Mouse (Mus musculus): ENCODE measurements at regions not wholly inside any gene's neighbourhood (a gene's known extent, or its start where the extent isn't known, plus 50 kb on each side); places are given as distances from the start of the nearest gene placed in this dataset.

DNA sequence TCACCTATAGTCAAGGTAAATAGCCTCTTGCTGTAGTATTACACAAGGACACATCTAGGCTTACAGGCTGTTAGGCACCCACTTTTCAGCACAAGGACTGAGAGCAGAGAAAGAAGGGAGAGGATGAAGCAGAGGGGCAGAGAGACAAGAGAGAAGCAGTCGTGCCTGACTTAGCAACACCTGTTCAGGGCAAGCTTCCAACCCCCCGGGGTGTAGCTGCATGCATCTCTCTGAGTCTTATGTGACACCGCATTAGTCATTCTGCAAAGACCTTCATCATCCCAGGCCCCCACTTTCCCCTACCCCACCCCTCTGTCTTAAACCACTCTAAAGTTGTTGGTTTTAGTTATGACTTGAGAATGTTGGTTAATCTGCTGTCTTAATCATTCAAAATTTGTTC lies 106.6 kb upstream of the Ubash3b start:
- TF ChIP-seq POLR2A (IDR thresholded peaks at IDR 0.05; ENCODE audit: control insufficient read depth, low read depth, low read length) (no peak), CTCF (IDR thresholded peaks at IDR 0.05; ENCODE audit: control insufficient read depth, insufficient read depth, insufficient replicate concordance, low read depth, low read length) (no peak)

DNA sequence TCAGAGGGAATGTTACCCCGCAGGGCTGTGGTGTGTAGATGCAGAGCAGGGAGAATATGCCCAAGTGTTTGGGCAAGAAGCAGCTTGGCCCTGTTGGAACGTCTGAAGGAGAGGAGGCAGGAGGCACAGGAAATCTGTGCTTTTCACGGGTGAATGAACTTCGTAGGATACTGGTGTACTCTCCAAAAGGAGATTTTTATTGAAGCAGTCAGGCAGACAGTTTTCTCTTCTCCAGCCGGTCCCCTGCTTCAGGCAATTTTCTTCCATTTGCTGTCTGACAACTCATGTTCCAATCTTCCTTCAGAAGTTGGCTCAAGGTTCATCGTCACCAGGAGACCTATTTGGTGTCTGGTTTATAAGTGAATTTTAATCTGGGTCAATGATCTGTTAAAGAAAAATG lies 103.0 kb upstream of the Ubash3b start:
- no peak overlapping the region; the same call in 1 of the 2 replicates for H3K27ac ChIP-seq (ENCODE audit: control insufficient read depth, insufficient read depth, low read depth, low read length)
- H3K4me1 ChIP-seq (ENCODE audit: control insufficient read depth, insufficient read depth, low read length), result no peaks in the 10 kb centered on the region
- H3K27me3 ChIP-seq (ENCODE audit: control insufficient read depth, insufficient read depth, low read length), result no peaks in the 10 kb centered on the region
- TF ChIP-seq POLR2A (IDR thresholded peaks at IDR 0.05; ENCODE audit: control insufficient read depth, low read depth, low read length) (no peak), CTCF (IDR thresholded peaks at IDR 0.05; ENCODE audit: control insufficient read depth, insufficient read depth, insufficient replicate concordance, low read depth, low read length) (no peak)
- H3K36me3 ChIP-seq (ENCODE audit: control insufficient read depth, insufficient read depth, low read length), result no peaks in the 10 kb centered on the region
- no peak overlapping the region for H3K4me3 ChIP-seq (ENCODE audit: control insufficient read depth, low read depth, low read length)

More for the DNA sequence above, 106.6 kb upstream of the Ubash3b start:
- Histone ChIP-seq H3K4me3 (ENCODE audit: control insufficient read depth, low read depth, low read length) (no peak overlapping the region), H3K4me1 (ENCODE audit: control insufficient read depth, insufficient read depth, low read length) (no peaks in the 10 kb centered on the region), H3K36me3 (ENCODE audit: control insufficient read depth, insufficient read depth, low read length) (no peaks in the 10 kb centered on the region), H3K27me3 (ENCODE audit: control insufficient read depth, insufficient read depth, low read length) (no peaks in the 10 kb centered on the region), H3K27ac (ENCODE audit: control insufficient read depth, insufficient read depth, low read depth, low read length) (no peak overlapping the region)

DNA sequence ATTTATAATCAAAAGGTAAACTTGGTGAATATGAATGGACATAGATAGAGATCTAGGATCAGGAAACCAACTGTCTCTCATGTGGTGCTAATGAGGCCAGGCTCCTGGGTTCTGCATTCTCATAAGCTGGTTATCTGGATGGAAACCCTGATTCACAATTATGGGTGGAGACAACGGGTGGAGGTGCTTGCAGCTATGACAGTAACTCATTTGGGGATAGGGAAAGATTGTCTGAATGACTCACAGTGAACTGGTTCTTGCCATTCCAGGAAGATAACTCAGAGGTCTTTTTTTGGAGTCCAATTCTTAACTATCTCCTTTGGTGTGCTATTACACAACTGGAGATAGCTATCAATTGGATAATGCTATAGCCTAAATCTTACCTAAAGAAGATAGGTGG lies 95.7 kb upstream of the Ubash3b start:
- Histone ChIP-seq H3K4me3 (ENCODE audit: control insufficient read depth, low read depth, low read length) (no peak overlapping the region), H3K27me3 (ENCODE audit: control insufficient read depth, insufficient read depth, low read length) (no peaks in the 10 kb centered on the region), H3K36me3 (ENCODE audit: control insufficient read depth, insufficient read depth, low read length) (no peaks in the 10 kb centered on the region), H3K27ac (ENCODE audit: control insufficient read depth, insufficient read depth, low read depth, low read length) (no peak overlapping the region), H3K4me1 (ENCODE audit: control insufficient read depth, insufficient read depth, low read length) (no peaks in the 10 kb centered on the region)
- TF ChIP-seq POLR2A (IDR thresholded peaks at IDR 0.05; ENCODE audit: control insufficient read depth, low read depth, low read length) (no peak), CTCF (IDR thresholded peaks at IDR 0.05; ENCODE audit: control insufficient read depth, insufficient read depth, insufficient replicate concordance, low read depth, low read length) (no peak)

DNA sequence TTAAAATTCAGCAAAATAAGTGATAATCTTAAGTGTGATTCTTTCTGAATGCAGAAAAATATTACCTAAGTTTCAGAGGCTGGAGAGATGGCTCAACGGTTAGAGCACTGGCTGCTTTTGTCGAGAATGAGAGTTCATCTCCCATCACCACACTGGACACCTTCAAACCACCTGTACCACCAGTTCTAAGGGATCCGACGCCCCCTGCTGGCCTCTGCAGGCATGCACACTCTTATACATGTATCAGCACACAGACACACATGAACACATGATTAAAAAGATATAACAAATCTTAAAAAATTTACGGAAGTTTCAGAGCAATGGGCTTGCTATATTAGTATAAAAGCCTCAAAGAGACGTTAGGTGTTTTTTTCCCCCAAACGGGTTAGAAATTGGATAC lies 80.9 kb upstream of the Ubash3b start:
- H3K27ac ChIP-seq (ENCODE audit: control insufficient read depth, insufficient read depth, low read depth, low read length), result no peak overlapping the region
- no peaks in the 10 kb centered on the region for H3K36me3 ChIP-seq (ENCODE audit: control insufficient read depth, insufficient read depth, low read length)
- TF ChIP-seq CTCF (IDR thresholded peaks at IDR 0.05; ENCODE audit: control insufficient read depth, insufficient read depth, insufficient replicate concordance, low read depth, low read length) (peak; percentile 82; the same call in 1 of the 2 replicates), POLR2A (IDR thresholded peaks at IDR 0.05; ENCODE audit: control insufficient read depth, low read depth, low read length) (no peak)

DNA sequence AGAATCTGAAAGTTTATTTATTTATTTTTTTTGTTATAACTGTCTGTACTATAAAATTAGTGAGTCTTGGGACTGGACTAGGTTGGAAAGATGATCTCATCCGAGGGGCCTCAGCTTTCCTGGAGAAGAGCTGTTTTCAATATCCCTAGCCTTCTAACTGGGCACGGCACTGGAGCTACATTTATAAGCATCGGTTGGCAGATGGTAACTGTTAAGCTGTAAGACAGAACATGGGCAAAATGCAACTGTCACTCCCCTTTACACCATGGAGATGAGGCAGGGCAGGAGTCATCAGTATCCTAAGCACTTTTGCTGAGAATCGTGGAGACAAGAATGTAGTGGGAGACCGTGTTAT lies 77.6 kb upstream of the Ubash3b start:
- Histone ChIP-seq H3K4me3 (ENCODE audit: control insufficient read depth, low read depth, low read length) (no peak overlapping the region), H3K27ac (ENCODE audit: control insufficient read depth, insufficient read depth, low read depth, low read length) (no peak overlapping the region), H3K36me3 (ENCODE audit: control insufficient read depth, insufficient read depth, low read length) (no peaks in the 10 kb centered on the region), H3K27me3 (ENCODE audit: control insufficient read depth, insufficient read depth, low read length) (no peaks in the 10 kb centered on the region), H3K4me1 (ENCODE audit: control insufficient read depth, insufficient read depth, low read length) (no peaks in the 10 kb centered on the region; the same call in 1 of the 2 replicates)
- TF ChIP-seq CTCF (IDR thresholded peaks at IDR 0.05; ENCODE audit: control insufficient read depth, insufficient read depth, insufficient replicate concordance, low read depth, low read length) (no peak), POLR2A (IDR thresholded peaks at IDR 0.05; ENCODE audit: control insufficient read depth, low read depth, low read length) (no peak)

More for the DNA sequence above, 80.9 kb upstream of the Ubash3b start:
- Histone ChIP-seq H3K27me3 (ENCODE audit: control insufficient read depth, insufficient read depth, low read length) (no peaks in the 10 kb centered on the region), H3K4me3 (ENCODE audit: control insufficient read depth, low read depth, low read length) (no peak overlapping the region), H3K4me1 (ENCODE audit: control insufficient read depth, insufficient read depth, low read length) (no peaks in the 10 kb centered on the region; the same call in 1 of the 2 replicates)

DNA sequence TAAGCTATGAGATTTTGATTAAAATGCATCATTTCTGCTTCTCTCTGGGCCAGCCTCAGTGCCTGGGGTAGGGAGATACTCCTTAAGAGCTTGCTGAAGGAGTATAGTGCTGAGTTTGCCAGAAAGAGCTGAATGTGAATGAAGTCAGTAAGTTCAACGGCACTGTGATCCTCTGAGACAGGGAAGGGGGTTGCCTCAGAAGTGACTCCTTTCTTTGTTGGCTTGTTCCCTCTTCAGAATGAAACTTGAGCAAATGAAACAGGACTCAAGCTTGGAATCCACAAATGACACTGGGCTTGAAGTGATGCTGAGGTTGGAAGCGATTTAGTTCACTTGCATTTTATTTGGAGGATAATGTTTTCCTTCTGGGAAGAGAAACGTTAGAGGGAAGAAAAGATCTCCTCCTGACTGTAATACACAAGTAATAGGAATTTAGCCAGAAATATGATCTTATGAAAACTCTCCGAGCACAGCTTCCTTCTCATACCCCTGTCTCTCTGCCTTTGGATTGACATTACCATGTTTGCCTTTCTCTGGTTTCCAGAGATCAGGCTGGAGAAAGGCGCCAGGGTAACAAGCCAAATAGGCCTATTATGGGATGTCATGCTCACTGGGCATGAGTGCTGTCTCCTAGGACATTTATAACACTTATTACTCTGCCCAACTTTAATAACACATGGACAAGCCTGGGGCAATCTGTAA lies 77.0 kb upstream of the Ubash3b start:
- no peaks in the 10 kb centered on the region for H3K27me3 ChIP-seq (ENCODE audit: control insufficient read depth, insufficient read depth, low read length)
- H3K4me1 ChIP-seq (ENCODE audit: control insufficient read depth, insufficient read depth, low read length), result no peaks in the 10 kb centered on the region; the same call in 1 of the 2 replicates

DNA sequence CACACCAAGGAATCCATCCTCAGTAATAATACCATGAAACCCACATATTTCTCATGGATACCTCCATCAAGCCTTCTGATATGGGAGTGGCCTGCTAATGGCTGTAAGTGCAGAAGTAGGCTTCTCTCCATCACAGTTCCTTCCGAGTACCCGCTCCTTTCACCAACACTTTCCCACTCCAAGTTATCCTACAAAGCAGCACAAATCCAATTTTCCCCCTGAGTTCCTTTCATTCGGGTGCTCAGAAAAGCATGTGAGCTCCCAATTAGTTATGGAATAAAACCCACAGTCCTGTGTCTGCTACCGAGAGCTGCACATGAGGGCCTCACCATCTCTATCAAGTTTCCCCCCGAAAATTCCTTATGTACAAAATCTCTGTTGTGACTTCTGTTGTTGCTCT lies 75.8 kb upstream of the Ubash3b start:
- Histone ChIP-seq H3K27me3 (ENCODE audit: control insufficient read depth, insufficient read depth, low read length) (no peaks in the 10 kb centered on the region), H3K4me3 (ENCODE audit: control insufficient read depth, low read depth, low read length) (no peak overlapping the region), H3K4me1 (ENCODE audit: control insufficient read depth, insufficient read depth, low read length) (no peaks in the 10 kb centered on the region; the same call in 1 of the 2 replicates), H3K27ac (ENCODE audit: control insufficient read depth, insufficient read depth, low read depth, low read length) (no peak overlapping the region), H3K36me3 (ENCODE audit: control insufficient read depth, insufficient read depth, low read length) (no peaks in the 10 kb centered on the region)
- TF ChIP-seq CTCF (IDR thresholded peaks at IDR 0.05; ENCODE audit: control insufficient read depth, insufficient read depth, insufficient replicate concordance, low read depth, low read length), result no peak

More for the DNA sequence above, 77.0 kb upstream of the Ubash3b start:
- H3K4me3 ChIP-seq (ENCODE audit: control insufficient read depth, low read depth, low read length), result no peak overlapping the region
- TF ChIP-seq POLR2A (IDR thresholded peaks at IDR 0.05; ENCODE audit: control insufficient read depth, low read depth, low read length), result no peak
- no peak for TF ChIP-seq CTCF (IDR thresholded peaks at IDR 0.05; ENCODE audit: control insufficient read depth, insufficient read depth, insufficient replicate concordance, low read depth, low read length)
- no peak overlapping the region for H3K27ac ChIP-seq (ENCODE audit: control insufficient read depth, insufficient read depth, low read depth, low read length)
- no peaks in the 10 kb centered on the region for H3K36me3 ChIP-seq (ENCODE audit: control insufficient read depth, insufficient read depth, low read length)
